8 mouse cellular contexts compared by ENCODE assay signal in the genomic region with DNA sequence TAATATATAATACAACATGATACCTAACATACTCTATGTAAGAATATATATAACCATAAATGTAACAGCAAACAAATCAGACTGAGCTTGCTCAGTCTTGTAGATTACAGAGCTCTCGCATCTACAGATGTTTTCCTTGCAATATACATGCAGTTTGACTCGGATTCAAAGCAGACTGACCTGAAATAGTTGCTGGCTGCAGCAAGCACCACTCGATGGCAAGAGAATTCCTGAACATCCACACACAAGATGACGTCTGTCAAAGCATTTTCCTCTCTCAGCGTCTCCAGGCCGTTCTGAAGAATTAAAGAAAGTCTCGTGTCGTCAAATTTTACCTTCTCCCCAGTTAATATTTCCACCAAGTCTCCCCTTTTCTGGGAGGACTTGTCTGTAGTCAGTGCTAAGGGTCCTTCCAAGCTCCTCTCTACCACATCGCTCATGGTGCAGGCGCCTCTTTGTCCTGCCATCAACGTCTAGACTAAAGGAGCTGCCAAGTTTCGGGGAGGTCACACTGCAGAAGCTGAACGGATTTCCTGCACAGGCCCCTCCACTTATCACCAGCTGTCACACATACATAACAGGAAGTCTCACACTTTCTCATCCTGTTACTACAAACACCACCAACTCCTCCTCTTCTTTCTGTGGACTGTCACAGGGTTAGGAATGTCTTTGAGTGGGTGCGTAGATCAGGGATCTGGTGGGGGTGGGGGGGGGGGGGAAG. TPM values are rescaled to one million over a fixed set of nuclear protein-coding genes. Genes with fewer than 3 reads are reported as not detected.
DNase-seq lines count a peak whose midpoint lies in the region; ATAC-seq and TF ChIP-seq lines count a peak whose summit lies in the region.

A gene (minus strand): TSS at position 501 of the 721 bp plus-strand sequence.

- DNase-seq in neural tube, embryonic 11.5 days (ENCODE audit: low spot score), result peak; percentile 19
- DNase-seq in neural tube, embryonic 10.5 days (ENCODE audit: extremely low spot score, low spot score), result no peak
- peak; percentile 2 for DNase-seq in forelimb bud, embryonic 11.5 days (ENCODE audit: low read depth, low spot score)
- peak; percentile 55 for DNase-seq in intestine, embryonic 14.5 days (ENCODE audit: low spot score)
- peak; percentile 35 for DNase-seq in lung, adult 2 months
- DNase-seq in spleen, postnatal 36 days (ENCODE audit: low spot score in 2 of 2), result peak; percentile 84
- no peak for DNase-seq in cerebellum, adult 11 months

- H3K27ac ChIP-seq in neural tube, embryonic 11.5 days (ENCODE audit: low read depth, low read length), result no peak within 1 kb of the TSS
- peak within 1 kb of the TSS; percentile 19 for H3K27ac ChIP-seq in intestine, embryonic 14.5 days (ENCODE audit: low read depth)
- H3K27ac ChIP-seq in midbrain, embryonic 16.5 days (ENCODE audit: low read length), result no peak within 1 kb of the TSS

- no peak for ATAC-seq in neural tube, embryonic 11.5 days (ENCODE audit: insufficient read depth, low FRiP score, low TSS enrichment)
- ATAC-seq in intestine, embryonic 14.5 days (replicated peaks; ENCODE audit: low FRiP score, low TSS enrichment, low read depth), result peak; percentile 58
- ATAC-seq in midbrain, embryonic 16.5 days, result no peak

- TF ChIP-seq POLR2A in lung, adult 2 months (IDR thresholded peaks at IDR 0.05; ENCODE audit: borderline replicate concordance, extremely low read depth, low read depth, low read length), result peak; percentile 45; the same call in 1 of the 2 replicates

- no peak within 1 kb of the TSS for H3K4me3 ChIP-seq in neural tube, embryonic 11.5 days (ENCODE audit: low read depth, low read length)
- peak within 1 kb of the TSS; percentile 20 for H3K4me3 ChIP-seq in intestine, embryonic 14.5 days (ENCODE audit: low read depth, low read length)
- peak within 1 kb of the TSS; percentile 63 for H3K4me3 ChIP-seq in lung, adult 2 months (replicated peaks; ENCODE audit: extremely low read depth, low read depth, low read length)
- no peak within 1 kb of the TSS for H3K4me3 ChIP-seq in midbrain, embryonic 16.5 days (ENCODE audit: low read depth, low read length)

- no peak within 1 kb of the TSS for H3K4me2 ChIP-seq in neural tube, embryonic 11.5 days (ENCODE audit: low read depth)
- H3K4me2 ChIP-seq in intestine, embryonic 14.5 days (ENCODE audit: low read length), result peak within 1 kb of the TSS; percentile 38
- H3K4me2 ChIP-seq in midbrain, embryonic 16.5 days (ENCODE audit: low read length), result no peak within 1 kb of the TSS

- no peaks in the 10 kb centered on the region for H3K36me3 ChIP-seq in neural tube, embryonic 11.5 days (ENCODE audit: control insufficient read depth, insufficient read depth, low read length)
- no peaks in the 10 kb centered on the region for H3K36me3 ChIP-seq in intestine, embryonic 14.5 days (ENCODE audit: control insufficient read depth, insufficient read depth, low read length)
- no peaks in the 10 kb centered on the region for H3K36me3 ChIP-seq in midbrain, embryonic 16.5 days (ENCODE audit: control insufficient read depth, insufficient read depth, low read length)

- TF ChIP-seq CTCF in lung, adult 2 months (IDR thresholded peaks at IDR 0.05; ENCODE audit: insufficient read depth, low read length), result no peak

- no peaks in the 10 kb centered on the region for H3K9me3 ChIP-seq in neural tube, embryonic 11.5 days (ENCODE audit: control insufficient read depth, low read length)
- H3K9me3 ChIP-seq in intestine, embryonic 14.5 days (ENCODE audit: control insufficient read depth, low read length), result no peaks in the 10 kb centered on the region
- no peaks in the 10 kb centered on the region for H3K9me3 ChIP-seq in midbrain, embryonic 16.5 days (replicated peaks; ENCODE audit: control insufficient read depth, low read length, poor library complexity, severe bottlenecking)

- WGBS in neural tube, embryonic 11.5 days, result 78% methylated on average over 14 of the region's 14 CpGs
- 35% methylated on average over 14 of the region's 14 CpGs for WGBS in intestine, embryonic 14.5 days
- 8% methylated on average over 14 of the region's 14 CpGs for WGBS in lung, adult 2 months
- WGBS in midbrain, embryonic 16.5 days, result 83% methylated on average over 14 of the region's 14 CpGs

- H3K4me1 ChIP-seq in neural tube, embryonic 11.5 days (ENCODE audit: control insufficient read depth, insufficient read depth, low read length), result no peaks in the 10 kb centered on the region
- H3K4me1 ChIP-seq in intestine, embryonic 14.5 days (replicated peaks; ENCODE audit: control insufficient read depth, insufficient read depth, low read length), result peaks cover 6% of the 10 kb centered on the region
- peaks cover 3% of the 10 kb centered on the region for H3K4me1 ChIP-seq in lung, adult 2 months (ENCODE audit: control insufficient read depth, insufficient read depth, low read length)
- H3K4me1 ChIP-seq in midbrain, embryonic 16.5 days (ENCODE audit: control insufficient read depth, insufficient read depth, low read length), result no peaks in the 10 kb centered on the region

- no peaks in the 10 kb centered on the region for H3K27me3 ChIP-seq in neural tube, embryonic 11.5 days (ENCODE audit: control insufficient read depth, insufficient read depth, low read length)
- H3K27me3 ChIP-seq in intestine, embryonic 14.5 days (replicated peaks; ENCODE audit: control insufficient read depth, insufficient read depth, low read length), result no peaks in the 10 kb centered on the region
- H3K27me3 ChIP-seq in midbrain, embryonic 16.5 days (ENCODE audit: control insufficient read depth, insufficient read depth, low read depth, low read length), result no peaks in the 10 kb centered on the region

- no peak within 1 kb of the TSS for H3K9ac ChIP-seq in neural tube, embryonic 11.5 days (ENCODE audit: low read length)
- H3K9ac ChIP-seq in intestine, embryonic 14.5 days (ENCODE audit: low read length), result peak within 1 kb of the TSS; percentile 5; the same call in 1 of the 2 replicates
- no peak within 1 kb of the TSS for H3K9ac ChIP-seq in midbrain, embryonic 16.5 days (ENCODE audit: low read depth, low read length)

RNA-seq across cellular contexts. Expression of the gene that starts here (rescaled TPM):
- 8.1 and 9.7 TPM in 2 replicates for polyA plus RNA-seq in neural tube, embryonic 11.5 days (2014; fragmentation: Nextera tagmentation; extraction: Ambion mirVana)
- 8.3 and 9.3 TPM in 2 replicates for polyA plus RNA-seq in intestine, embryonic 14.5 days (2014; fragmentation: Nextera tagmentation; extraction: Ambion mirVana)
- 3.7 and 7.2 TPM in 2 replicates for polyA plus RNA-seq in lung, adult 2 months (2012; rRNA removed)
- polyA plus RNA-seq in midbrain, embryonic 16.5 days (2015; fragmentation: Nextera tagmentation; extraction: Ambion mirVana), result 3.8 and 4.5 TPM in 2 replicates

Comparison
In these comparisons a context has a peak if more than half of its experiments do, and no peak if none do; other contexts are left out.
1. DNase-seq: peak in neural tube, embryonic 11.5 days (single experiment), forelimb bud, embryonic 11.5 days (single experiment), intestine, embryonic 14.5 days (single experiment), lung, adult 2 months (single experiment) and spleen, postnatal 36 days (2 of 2); none in neural tube, embryonic 10.5 days (single experiment) and cerebellum, adult 11 months (single experiment).
2. H3K4me3 ChIP-seq: peak in intestine, embryonic 14.5 days (single experiment) and lung, adult 2 months (single experiment); none in neural tube, embryonic 11.5 days (single experiment) and midbrain, embryonic 16.5 days (single experiment).